Mouse (Mus musculus) bone marrow macrophage, adult 2 months (primary cell): ENCODE measurements around the gene Plekha3.

Source experiments
- CTCF ChIP-seq: IDR thresholded peaks from 2 replicates; pipeline ENCODE4 v1.5.1; 2012; ENCODE audit warnings: low read depth, mild to moderate bottlenecking, low read length, moderate library complexity
- POLR2A ChIP-seq: IDR thresholded peaks from 2 replicates; pipeline ENCODE4 v1.6.1; 2012; ENCODE audit warnings: mild to moderate bottlenecking, low read depth, low read length, borderline replicate concordance

DNA sequence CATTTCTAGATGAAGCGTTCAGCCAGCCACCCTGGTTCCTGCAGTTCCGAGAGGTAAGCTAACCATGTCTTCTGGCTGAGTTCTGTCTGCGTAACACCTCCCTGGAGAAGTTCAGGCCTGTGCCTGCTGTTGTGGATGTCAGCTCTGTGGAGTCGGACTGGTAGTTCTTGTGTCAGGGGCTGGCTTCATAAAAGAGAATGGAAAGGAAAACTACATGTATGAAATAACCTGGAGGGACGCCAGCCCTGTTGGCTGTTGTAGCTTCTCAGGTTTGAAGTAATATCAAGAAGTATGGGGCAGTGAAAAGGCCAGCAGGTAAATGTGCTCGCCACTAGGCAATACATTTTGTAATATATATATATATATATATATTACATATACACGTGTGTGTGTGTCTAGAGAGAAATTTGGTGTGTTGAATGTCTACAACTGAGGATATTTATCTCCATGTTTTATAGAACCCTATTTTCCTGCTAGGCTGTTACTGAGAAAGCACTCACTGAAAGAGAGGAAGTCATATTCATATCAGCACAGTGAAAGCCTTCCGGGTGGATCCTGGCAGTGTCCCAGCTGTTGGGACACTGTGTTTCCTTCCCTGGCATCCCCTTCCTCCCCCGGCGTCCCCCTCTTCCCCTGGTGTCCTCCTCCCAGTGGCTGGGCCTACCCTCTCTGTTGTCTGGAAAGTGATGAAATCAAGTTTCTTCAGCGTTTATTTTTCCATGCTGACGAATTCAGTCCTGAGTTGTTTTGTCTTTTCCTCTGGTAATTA, 15.5 kb downstream of the Plekha3 start:
- TF ChIP-seq CTCF (no peak), POLR2A (no peak)
